Mouse (Mus musculus) kidney, embryonic 16.5 days (tissue): ENCODE data around the gene Mitd1. TPM values are rescaled to one million over a fixed set of nuclear protein-coding genes. Genes with fewer than 3 reads are reported as not detected.

Experiments
- ATAC-seq: fragments of 200-750 bp; cut with Nextera tagmentation; 2 replicates; pipeline ENCODE4 v1.8.0; 2017; ENCODE audit warnings: moderate TSS enrichment; ENCODE audit not compliant: low FRiP score, low TSS enrichment
- H3K27ac ChIP-seq: fragments of 300-500 bp; sonication (generic); 2 replicates; pipeline ENCODE4 v1.5.1; 2014; ENCODE audit warnings: low read length
- H3K27me3 ChIP-seq: fragments of 300-500 bp; sonication (generic); 2 replicates; pipeline ENCODE4 v1.6.1; 2014; ENCODE audit warnings: low read length, control low read depth, mixed read lengths; ENCODE audit not compliant: insufficient read depth
- H3K36me3 ChIP-seq: fragments of 300-500 bp; sonication (generic); 2 replicates; pipeline ENCODE4 v1.6.1; 2014; ENCODE audit warnings: low read length, control low read depth, mixed read lengths; ENCODE audit not compliant: insufficient read depth
- H3K4me1 ChIP-seq: fragments of 300-500 bp; sonication (generic); 2 replicates; pipeline ENCODE4 v1.6.1; 2014; ENCODE audit warnings: low read length, control low read depth, mixed read lengths; ENCODE audit not compliant: insufficient read depth
- H3K4me2 ChIP-seq: fragments of 300-500 bp; sonication (generic); replicated peaks from 2 replicates; pipeline ENCODE4 v1.6.1; 2014; ENCODE audit warnings: low read depth, low read length
- H3K4me3 ChIP-seq: fragments of 300-500 bp; sonication (generic); 2 replicates; pipeline ENCODE4 v1.5.1; 2014; ENCODE audit warnings: mild to moderate bottlenecking, low read length
- H3K9ac ChIP-seq: fragments of 300-500 bp; sonication (generic); replicated peaks from 2 replicates; pipeline ENCODE4 v1.6.1; 2014; ENCODE audit warnings: low read length
- H3K9me3 ChIP-seq: fragments of 300-500 bp; sonication (generic); 2 replicates; pipeline ENCODE4 v1.6.1; 2016; ENCODE audit warnings: low read length, control low read depth
- WGBS: fragments of 180-500 bp; shearing (Covaris S2); extraction: QIAGEN DNeasy Blood & Tissue Kit; methylation state at CpG from one replicate; pipeline ENCODE4 v1.1.7; 2014; 5-methylcytosine and 5-hydroxymethylcytosine counted together
- polyA plus RNA-seq: library from polyadenylated mRNA; unstranded; fragments of >200 nt; fragmentation: Nextera tagmentation; extraction: Ambion mirVana; gene quantifications from 2 replicates; pipeline ENCODE4 v1.2.1, GENCODE M21; 2015

The Mitd1 gene
- polyA plus RNA-seq, 1 experiment from 2014 or later = 23.9 TPM

DNA sequence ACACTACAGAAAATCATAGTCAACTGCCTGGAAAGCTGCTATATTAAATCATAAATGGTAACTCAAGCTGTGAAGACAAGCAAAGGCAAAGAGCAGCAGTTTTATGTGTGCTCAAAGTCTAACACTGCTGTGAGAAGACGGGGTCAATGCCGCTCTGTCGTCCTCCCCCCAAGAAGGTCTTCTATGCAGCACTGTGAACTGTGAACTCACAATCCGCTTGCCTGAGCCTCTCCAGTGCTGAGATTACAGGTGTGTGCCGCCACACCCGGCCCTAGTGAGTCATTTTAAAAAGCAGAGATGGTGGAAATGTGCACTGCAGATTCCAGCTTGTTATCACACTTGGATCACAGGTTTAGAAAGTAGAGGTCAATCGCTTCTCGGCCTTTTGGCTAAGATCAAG, 43.3 kb downstream of the Mitd1 start:
- Histone ChIP-seq H3K27me3 (no peaks in the 10 kb centered on the region), H3K9me3 (no peaks in the 10 kb centered on the region), H3K36me3 (no peaks in the 10 kb centered on the region), H3K4me1 (no peaks in the 10 kb centered on the region), H3K9ac (no peak overlapping the region), H3K4me2 (no peak overlapping the region), H3K4me3 (no peak overlapping the region), H3K27ac (no peak overlapping the region)
- WGBS = 79% methylated on average over 8 of the region's 8 CpGs
- no peak for ATAC-seq

DNA sequence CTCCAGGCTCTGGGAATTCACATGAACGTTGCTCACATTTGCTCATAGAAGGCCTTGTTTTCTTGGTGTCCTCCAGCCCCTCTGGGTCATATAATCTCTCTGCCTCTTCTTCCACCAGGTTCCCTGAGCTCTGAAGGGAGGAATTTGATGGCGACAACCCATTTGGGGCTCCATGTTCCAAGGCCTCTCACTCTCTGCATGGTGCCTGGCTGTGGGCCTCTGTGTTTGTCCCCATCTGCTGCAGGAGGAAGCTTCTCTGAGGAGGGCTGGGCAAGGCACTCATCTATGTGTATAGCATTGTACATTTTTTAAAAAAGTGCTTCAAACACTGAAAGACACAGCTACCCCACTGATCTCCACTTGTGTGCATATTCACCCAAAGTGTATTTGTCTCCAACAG, 58.5 kb downstream of the Mitd1 start:
- 53% methylated on average over 2 of the region's 2 CpGs for WGBS
- H3K9me3 ChIP-seq = no peaks in the 10 kb centered on the region
- no peaks in the 10 kb centered on the region for H3K36me3 ChIP-seq
- no peaks in the 10 kb centered on the region for H3K4me1 ChIP-seq
- H3K9ac ChIP-seq = no peak overlapping the region
- no peak overlapping the region for H3K4me3 ChIP-seq
- no peaks in the 10 kb centered on the region for H3K27me3 ChIP-seq
- H3K27ac ChIP-seq = no peak overlapping the region
- no peak overlapping the region for H3K4me2 ChIP-seq
- no peak for ATAC-seq

Other genes with a start within 250 kb of the Mitd1 start
- gene 2010300C02Rik, start 170.3 kb downstream of the Mitd1 start, polyA plus RNA-seq = 2.4 and 2.6 TPM in 2 replicates
- 6.4 and 6.9 TPM in 2 replicates for gene Tsga10, start 24.0 kb downstream of the Mitd1 start, polyA plus RNA-seq
- 9.6 and 9.7 TPM in 2 replicates for gene Lipt1, start 18.7 kb downstream of the Mitd1 start, polyA plus RNA-seq
- 228 and 234 TPM in 2 replicates for gene Mrpl30, start 66 bp upstream of the Mitd1 start, polyA plus RNA-seq
- not detected in 2 replicates for gene Lyg2, start 26.1 kb upstream of the Mitd1 start, polyA plus RNA-seq
- not detected in 2 replicates for gene Lyg1, start 67.3 kb upstream of the Mitd1 start, polyA plus RNA-seq
- gene Txndc9, start 107.5 kb upstream of the Mitd1 start, polyA plus RNA-seq = 130 and 136 TPM in 2 replicates
- 21.4 and 27.1 TPM in 2 replicates for gene Eif5b, start 107.6 kb upstream of the Mitd1 start, polyA plus RNA-seq
- 18.2 and 22.8 TPM in 2 replicates for gene Rev1, start 239.4 kb upstream of the Mitd1 start, polyA plus RNA-seq